Mouse (Mus musculus): ENCODE measurements at regions not wholly inside any gene's neighbourhood (a gene's known extent, or its start where the extent isn't known, plus 50 kb on each side); places are given as distances from the start of the nearest gene placed in this dataset.

DNA sequence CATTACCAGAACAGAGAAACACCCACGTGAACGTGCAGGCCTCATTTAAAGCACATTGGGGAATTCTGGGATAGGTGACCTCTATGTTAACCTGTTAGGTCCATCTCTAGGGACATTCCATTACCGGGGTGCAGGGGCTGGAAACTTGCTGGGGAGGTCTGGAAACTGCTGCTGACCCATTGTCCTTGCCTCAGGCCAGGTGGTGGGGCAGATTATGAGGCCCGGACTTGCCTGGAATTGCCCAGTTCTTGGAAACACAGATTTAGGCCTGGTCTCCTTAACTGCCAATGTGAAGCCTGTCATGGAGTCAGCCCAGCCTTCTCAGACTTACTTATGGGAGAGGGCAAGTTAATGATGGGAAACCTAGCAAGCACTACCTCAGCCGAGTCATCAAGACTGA is 175.3 kb upstream of the Klf7 start:
- DNase-seq (ENCODE audit: low read depth, low spot score): no peak

DNA sequence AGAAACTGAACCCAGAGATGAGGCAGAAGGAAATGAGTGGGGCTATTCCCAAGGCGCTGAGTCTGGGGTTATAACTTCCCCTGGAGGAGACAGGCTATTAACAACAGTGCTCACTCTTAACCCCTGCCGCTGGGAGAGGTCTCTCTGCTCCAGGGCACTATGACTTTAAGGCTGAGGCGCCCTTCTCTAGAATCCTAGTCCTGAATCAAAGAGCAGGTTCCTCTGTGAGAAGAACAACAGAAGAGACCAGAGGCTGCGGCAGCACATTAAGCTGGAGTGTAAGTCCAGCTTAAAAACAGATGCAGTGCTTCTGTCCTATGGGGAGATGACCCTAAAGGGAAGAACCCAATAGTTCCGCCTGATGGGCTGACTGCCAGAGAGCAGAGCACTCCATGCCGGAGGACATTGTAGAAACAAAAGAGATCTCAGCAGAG is 173.4 kb upstream of the Klf7 start:
- no peak for DNase-seq (ENCODE audit: low read depth, low spot score)

GRCm38 (mm10) chr1:64295051-64295450 is 173.0 kb upstream of the Klf7 start:
- no peak for DNase-seq (ENCODE audit: low read depth, low spot score)

DNA sequence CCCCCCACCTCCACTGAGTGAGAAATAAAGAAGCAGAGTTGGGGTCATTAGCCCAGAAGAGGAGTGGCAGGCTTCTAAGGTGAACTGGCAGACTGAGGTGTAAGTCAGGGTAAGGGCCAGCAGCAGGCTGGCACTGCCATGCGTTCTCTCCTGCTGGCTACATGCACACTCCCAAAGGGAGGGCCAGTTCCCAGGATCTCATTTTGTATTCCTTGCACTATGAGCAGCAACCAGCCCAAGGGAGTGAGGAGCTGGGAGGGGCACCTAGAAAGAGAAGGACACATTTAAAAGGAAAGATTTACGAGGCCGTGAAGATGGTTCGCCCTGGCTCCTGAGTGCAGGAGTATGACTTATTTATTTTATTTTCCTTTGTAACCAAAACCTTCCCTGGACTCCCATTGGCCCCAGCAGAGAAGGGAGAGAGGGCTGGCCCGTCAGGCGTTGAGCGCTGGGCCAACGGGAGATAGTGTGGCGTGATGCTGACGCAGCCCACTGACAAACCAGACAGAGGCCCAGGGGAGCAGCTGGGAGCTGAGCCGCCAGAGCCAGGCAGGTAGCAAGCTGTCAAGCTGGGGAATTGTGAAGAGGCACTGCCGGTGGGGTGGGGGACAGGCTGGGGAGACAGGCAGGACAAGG is 166.8 kb upstream of the Klf7 start:
- no peak for DNase-seq (ENCODE audit: low read depth, low spot score)

GRCm38 (mm10) chr1:64287068-64287467 is 165.0 kb upstream of the Klf7 start:
- DNase-seq (ENCODE audit: low read depth, low spot score): no peak

- DNase-seq (ENCODE audit: low read depth, low spot score): no peak
These were observed 162.6 kb upstream of the Klf7 start for GRCm38 (mm10) chr1:64284656-64285055.

- DNase-seq (ENCODE audit: low read depth, low spot score): no peak
These were observed 153.8 kb upstream of the Klf7 start for GRCm38 (mm10) chr1:64275865-64276264.

- DNase-seq (ENCODE audit: low read depth, low spot score): no peak
These were observed 153.2 kb upstream of the Klf7 start for GRCm38 (mm10) chr1:64275086-64275802.

- no peak for DNase-seq (ENCODE audit: low read depth, low spot score)
These were observed 135.2 kb upstream of the Klf7 start for GRCm38 (mm10) chr1:64257237-64257636.

DNA sequence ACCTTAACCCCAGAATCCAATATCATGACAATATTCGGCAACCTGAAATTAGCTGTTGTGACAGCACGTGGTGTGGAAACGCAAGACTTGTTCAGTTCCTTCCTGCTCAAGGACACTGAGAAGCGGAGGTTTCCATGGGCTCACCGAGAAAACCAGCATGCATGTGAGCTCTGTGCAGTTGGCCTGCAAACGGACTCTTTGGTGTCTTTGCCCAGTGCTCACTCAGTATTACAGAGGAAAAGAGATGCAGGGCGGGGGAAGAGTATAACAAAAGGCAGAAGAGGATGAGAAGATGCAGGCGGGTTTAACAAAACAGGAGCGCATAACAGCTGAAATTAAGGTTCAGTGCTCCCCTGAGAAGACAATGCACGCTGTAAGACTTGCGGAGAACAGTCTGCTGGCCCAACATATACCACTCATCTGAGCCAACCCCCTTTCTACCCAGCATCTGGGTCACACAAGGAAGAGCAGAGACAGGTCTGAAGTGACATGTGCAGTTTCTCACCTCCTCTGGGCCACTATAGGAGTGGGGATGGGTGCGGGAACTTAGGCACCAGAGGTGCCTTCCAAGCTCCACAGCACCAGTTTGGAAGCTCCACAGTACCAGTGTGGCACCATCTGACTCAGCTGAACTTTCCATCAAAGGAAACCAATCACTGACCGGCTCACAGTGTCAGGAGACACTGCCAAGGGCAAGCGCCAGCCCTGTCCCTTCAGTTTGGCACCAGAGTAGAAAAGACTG is 133.6 kb upstream of the Klf7 start:
- DNase-seq (ENCODE audit: low read depth, low spot score): no peak

DNA sequence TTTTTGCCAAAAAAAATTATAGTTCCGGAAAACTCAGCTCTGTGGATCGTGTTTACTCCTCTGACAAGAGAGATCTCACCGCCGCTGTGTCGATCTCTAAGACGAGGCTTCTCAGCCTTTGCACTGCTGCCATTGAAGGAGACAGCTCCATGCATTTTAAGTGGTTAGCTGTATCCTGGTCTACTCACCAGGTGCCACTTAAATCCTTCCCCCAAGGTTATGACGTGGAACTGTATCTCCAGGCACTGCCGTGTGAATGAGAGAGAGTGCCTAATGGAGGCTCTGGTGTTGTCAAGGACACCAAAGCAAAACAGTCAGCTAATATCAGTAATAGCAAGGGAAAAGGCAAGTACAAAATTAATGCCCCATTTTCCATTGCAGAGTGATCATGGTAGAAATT is 132.6 kb upstream of the Klf7 start:
- no peak for DNase-seq (ENCODE audit: low read depth, low spot score)

GRCm38 (mm10) chr1:64253996-64254395 is 131.9 kb upstream of the Klf7 start:
- no peak for DNase-seq (ENCODE audit: low read depth, low spot score)

DNA sequence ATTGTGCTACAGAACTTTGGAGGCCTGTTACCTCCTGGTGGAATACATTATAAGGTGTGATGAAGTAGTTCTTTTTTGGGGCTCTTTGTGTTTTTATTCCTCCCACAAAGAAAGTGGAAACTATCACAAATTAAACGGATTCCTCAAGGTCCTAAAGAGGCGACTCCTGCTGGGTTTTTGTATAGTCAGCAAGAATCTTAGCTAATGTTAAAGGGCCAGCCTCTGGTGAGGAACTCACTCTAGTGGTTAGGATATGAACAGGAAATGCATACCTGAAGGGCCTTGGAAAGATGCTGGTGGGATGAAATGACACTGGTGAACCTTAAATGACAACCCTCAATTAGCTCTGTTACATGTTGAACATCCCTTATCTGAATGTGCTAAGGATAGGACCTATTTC is 120.3 kb upstream of the Klf7 start:
- no peak for DNase-seq (ENCODE audit: low read depth, low spot score)

DNA sequence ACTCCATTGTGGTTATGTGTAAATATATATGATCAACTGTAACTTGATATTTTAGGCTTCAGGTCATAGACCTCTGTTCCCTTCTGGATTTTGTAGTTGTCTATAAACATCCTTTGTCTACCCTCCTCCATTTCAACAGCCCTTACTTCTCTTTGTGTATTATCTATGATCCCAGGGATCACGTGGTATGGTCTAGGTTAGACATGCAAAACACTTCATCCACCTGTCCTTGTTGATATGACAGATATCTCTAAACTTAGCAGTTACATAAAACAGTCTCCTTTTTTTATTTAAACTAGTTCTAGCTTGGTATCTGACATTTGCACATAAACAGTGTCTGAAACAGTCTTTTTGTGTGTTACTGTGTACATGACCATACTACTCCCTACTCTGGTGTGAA is 107.6 kb upstream of the Klf7 start:
- no peak for DNase-seq (ENCODE audit: low read depth, low spot score)

DNA sequence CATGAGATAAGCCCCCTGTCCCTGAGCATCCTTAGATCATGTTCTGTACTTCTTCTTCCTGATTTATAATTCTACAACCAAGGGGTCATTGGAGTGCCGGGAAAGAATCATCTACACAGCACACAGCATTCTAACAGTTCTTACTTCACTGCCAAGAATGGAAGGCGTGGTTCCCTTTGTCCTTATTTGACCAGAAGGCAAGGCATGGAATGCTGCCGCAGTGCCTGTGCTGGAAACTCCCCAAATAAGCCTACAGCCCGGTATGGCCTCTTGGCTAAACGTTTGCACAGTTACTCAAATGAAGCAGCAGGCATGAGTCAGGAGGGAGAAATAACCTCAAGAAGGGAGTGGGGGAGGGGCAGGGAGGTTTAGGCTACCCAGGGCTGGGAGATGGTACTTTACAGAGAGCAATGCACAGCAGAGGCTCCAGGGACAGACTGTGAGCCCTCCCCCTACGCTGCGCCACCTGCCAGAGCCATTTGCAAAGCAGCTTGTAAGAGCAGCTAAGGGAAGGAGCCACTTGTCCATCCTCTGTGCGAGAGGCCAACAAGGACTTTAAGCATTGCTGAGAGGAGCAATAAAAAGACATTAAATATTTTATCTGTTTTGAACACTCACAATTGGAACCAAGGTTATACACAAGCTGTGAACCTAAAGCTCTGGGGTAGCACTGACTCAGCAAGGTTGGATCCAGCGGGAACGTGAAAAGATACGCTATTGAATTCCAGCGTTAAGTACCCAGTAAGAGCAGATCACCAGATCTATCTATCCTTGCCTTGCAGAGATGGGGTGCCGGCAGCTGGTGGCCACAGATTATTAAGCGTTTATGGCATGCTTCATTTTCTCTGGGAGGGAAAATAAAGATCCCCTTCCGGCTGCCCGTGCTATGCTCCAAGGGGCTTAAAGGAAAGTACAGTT is 104.2 kb upstream of the Klf7 start:
- DNase-seq (ENCODE audit: low read depth, low spot score): peak; percentile 55

DNA sequence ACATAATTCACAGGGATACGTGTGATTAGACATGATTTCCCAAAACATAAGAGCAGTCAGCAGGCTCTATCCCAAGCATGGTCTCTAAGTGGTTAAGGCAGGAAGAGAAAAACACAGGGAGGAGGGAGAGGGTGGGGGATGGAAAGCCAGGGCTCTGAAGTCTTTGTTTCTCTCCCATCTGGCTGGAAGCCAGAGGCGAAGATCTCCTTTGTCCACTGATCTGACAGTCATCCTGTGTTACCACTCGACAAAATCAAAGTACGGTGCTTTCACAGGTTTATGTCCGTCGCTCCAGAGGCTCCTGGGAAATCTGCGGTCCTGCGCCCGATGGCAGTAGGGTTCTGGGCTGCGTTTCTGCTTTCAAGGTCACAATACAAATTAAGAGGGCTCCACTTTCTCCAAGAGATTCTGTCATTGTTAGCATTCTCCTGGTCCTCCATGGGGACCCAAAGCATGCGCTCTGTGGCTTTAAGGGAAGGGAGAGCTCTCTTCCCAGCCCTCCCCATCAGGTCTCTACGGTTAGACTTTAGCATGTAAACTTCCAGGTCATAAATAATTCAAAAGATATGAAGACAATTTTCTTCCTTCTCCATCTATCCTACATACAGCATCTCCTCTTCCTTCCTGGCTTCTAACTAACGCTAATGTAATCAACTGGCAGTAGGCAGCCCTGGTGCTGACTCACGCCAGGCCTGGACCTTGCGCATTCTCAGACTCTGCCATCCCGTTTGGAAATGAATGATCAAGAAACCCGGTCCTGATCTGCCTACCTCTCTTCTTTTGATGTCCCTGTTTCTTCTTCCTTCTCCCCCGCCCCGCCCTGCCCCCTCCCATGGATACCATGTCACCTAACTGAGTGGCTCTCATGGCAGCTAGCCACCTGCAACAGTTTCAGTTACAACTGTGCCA is 102.0 kb upstream of the Klf7 start:
- DNase-seq (ENCODE audit: low read depth, low spot score): no peak

DNA sequence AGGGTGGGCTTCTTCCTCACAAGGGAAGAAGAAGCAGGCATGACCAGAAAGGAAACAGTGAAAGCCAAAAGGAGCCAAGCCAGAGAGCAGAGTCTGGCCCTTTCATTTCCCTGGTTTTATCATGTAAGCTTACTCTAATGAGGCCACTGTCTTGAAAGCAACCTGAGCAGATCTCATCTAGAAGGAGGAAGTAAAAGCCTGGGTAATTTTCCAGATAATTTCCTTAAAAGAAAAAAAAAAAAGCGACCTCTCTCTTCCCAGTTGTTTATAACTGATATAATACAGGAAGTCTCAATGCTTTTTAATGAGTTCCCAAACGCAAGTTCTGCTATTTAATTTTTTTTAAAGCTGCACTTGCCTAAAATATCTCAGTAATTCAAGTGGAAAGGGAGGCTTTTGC is 100.4 kb upstream of the Klf7 start:
- DNase-seq (ENCODE audit: low read depth, low spot score): no peak

DNA sequence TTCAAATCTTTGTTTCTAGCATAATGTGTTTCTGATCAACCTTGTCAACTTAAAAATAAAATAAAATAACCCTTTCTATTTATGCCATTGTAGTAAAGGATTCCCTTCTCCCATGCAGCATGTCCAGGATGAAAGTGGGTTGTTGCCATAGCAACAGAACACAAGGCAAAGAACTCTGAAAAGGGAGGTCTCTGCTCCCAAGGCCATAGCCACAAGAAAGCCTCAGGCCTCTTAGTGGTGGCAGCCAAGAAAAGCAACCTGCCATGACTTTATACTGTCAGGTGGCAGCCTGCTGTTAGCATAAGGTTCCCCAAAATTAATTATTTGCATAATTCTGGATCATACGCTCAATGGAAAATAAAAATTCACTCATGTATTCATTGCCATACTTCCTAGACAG is 98.4 kb upstream of the Klf7 start:
- no peak for DNase-seq (ENCODE audit: low read depth, low spot score)

DNA sequence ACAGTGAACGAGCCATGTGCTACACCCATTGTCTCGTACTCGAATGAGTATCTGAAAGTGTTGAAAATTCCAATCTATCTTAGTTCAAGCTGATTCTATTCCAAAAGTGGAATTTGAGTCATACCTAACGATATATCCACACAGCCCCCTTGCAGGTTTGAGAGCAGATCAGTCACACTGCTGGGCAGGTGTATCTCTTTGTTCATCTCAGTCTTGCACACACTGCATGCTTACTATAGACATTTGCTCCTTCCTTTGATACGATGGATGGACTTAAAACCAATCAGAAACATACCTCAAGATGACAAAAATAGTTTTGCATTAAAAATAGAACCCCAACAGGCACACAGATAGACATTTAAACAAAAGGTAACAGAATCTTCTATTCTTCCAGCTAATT is 98.0 kb upstream of the Klf7 start:
- no peak for DNase-seq (ENCODE audit: low read depth, low spot score)

GRCm38 (mm10) chr1:64215646-64216045 is 93.6 kb upstream of the Klf7 start:
- no peak for DNase-seq (ENCODE audit: low read depth, low spot score)

GRCm38 (mm10) chr1:64209131-64209530 is 87.0 kb upstream of the Klf7 start:
- no peak for DNase-seq (ENCODE audit: low read depth, low spot score)

Data from WW6 (cell line).